Mouse (Mus musculus) stomach, embryonic 16.5 days (tissue): ENCODE results near the gene Socs3. TPM values are rescaled to one million over a fixed set of nuclear protein-coding genes. Genes with fewer than 3 reads are reported as not detected.

Source experiments
- ATAC-seq: fragments of 200-750 bp; cut with Nextera tagmentation; 2 replicates; pipeline ENCODE4 v1.8.0; 2017; ENCODE audit warnings: moderate number of reproducible peaks, moderate TSS enrichment; ENCODE audit not compliant: insufficient read depth, low FRiP score
- H3K27ac ChIP-seq: fragments of 300-500 bp; sonication (generic); 2 replicates; pipeline ENCODE4 v1.5.1; 2014; ENCODE audit warnings: low read length
- H3K27me3 ChIP-seq: fragments of 300-500 bp; sonication (generic); 2 replicates; pipeline ENCODE4 v1.6.1; 2014; ENCODE audit warnings: low read length, control low read depth, mixed read lengths; ENCODE audit not compliant: control insufficient read depth, insufficient read depth
- H3K36me3 ChIP-seq: fragments of 300-500 bp; sonication (generic); 2 replicates; pipeline ENCODE4 v1.6.1; 2014; ENCODE audit warnings: low read length; ENCODE audit not compliant: control insufficient read depth, insufficient read depth
- H3K4me1 ChIP-seq: fragments of 300-500 bp; sonication (generic); 2 replicates; pipeline ENCODE4 v1.6.1; 2014; ENCODE audit warnings: low read length, control low read depth, mixed read lengths; ENCODE audit not compliant: control insufficient read depth, insufficient read depth
- H3K4me2 ChIP-seq: fragments of 300-500 bp; sonication (generic); 2 replicates; pipeline ENCODE4 v1.6.1; 2014; ENCODE audit warnings: low read depth, low read length, mixed read lengths
- H3K4me3 ChIP-seq: fragments of 300-500 bp; sonication (generic); replicated peaks from 2 replicates; pipeline ENCODE4 v1.5.1; 2014; ENCODE audit warnings: mild to moderate bottlenecking, low read length
- H3K9ac ChIP-seq: fragments of 300-500 bp; sonication (generic); 2 replicates; pipeline ENCODE4 v1.6.1; 2014; ENCODE audit warnings: low read length
- H3K9me3 ChIP-seq: fragments of 300-500 bp; sonication (generic); replicated peaks from 2 replicates; pipeline ENCODE4 v1.6.1; 2016; ENCODE audit warnings: low read length, control low read depth; ENCODE audit not compliant: control insufficient read depth
- whole genome bisulfite sequencing: fragments of 180-500 bp; shearing (Covaris S2); extraction: QIAGEN DNeasy Blood & Tissue Kit; methylation state at CpG from one replicate; pipeline ENCODE4 v1.1.7; 2014; 5-methylcytosine and 5-hydroxymethylcytosine counted together
- polyA plus RNA-seq: library from polyadenylated mRNA; unstranded; fragments of >200 nt; fragmentation: Nextera tagmentation; extraction: Ambion mirVana; gene quantifications from 2 replicates; pipeline ENCODE4 v1.2.1, GENCODE M21; 2015

Socs3 gene
- polyA plus RNA-seq, 1 experiment from 2014 or later = 17.4 TPM

DNA sequence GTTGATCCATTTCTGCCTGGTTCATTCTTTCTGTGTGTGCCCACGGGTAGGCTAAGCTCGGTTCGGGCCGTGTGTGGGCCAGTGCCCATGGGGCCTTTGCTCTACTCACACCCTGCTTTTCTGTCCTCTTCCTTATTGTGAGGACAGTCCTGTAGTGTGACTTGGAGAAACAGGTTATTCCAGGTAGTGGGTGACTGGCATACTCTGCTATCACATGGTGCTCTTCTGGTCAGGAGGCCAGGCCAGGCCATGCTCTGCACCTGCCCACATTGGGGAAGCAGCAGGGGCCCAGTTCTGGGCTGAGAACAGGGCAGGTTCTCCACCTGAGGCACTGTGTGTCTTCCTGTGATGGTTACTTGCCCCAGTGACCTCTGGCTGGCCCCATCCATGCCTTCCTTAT lies 28.5 kb upstream of the Socs3 start:
- no peaks in the 10 kb centered on the region for H3K9me3 ChIP-seq
- peak overlapping the region; percentile 82 for H3K27ac ChIP-seq
- H3K4me3 ChIP-seq = no peak overlapping the region
- WGBS = 80% methylated on average over 4 of the region's 4 CpGs
- no peak overlapping the region for H3K4me2 ChIP-seq
- H3K36me3 ChIP-seq = peaks cover 10% of the 10 kb centered on the region
- no peaks in the 10 kb centered on the region for H3K27me3 ChIP-seq
- H3K4me1 ChIP-seq = peaks cover 41% of the 10 kb centered on the region
- ATAC-seq = no peak; the same call in 1 of the 2 replicates
- 0 out of 2 replicates have a peak overlapping the region, but pooled peaks have one; percentile 9 for H3K9ac ChIP-seq

DNA sequence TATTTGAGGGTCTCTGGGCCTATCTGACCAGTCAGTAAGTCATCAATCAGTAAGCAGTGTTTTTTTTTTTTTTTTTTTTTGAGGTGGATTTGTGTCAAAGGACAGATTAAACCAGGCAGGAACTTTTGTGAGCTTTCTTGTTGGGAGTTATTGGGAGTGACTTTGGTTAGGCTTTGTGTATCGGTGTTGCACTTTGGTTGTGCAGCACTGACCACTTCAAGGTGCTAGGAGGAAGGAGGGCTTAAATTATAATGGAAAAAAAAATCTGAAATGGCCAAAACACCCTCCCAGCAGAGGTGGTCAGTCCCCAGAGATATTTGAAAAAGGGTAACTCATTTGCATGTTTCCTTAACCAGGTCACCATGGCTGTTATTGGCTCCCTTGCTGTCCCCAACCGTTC lies 27.2 kb upstream of the Socs3 start:
- Histone ChIP-seq H3K4me3 (no peak overlapping the region), H3K9me3 (no peaks in the 10 kb centered on the region), H3K36me3 (peaks cover 5% of the 10 kb centered on the region; the same call in 1 of the 2 replicates), H3K9ac (no peak overlapping the region), H3K27me3 (no peaks in the 10 kb centered on the region), H3K27ac (no peak overlapping the region), H3K4me2 (no peak overlapping the region), H3K4me1 (peaks cover 53% of the 10 kb centered on the region)
- WGBS = 89% methylated on average over 2 of the region's 2 CpGs
- ATAC-seq = no peak

DNA sequence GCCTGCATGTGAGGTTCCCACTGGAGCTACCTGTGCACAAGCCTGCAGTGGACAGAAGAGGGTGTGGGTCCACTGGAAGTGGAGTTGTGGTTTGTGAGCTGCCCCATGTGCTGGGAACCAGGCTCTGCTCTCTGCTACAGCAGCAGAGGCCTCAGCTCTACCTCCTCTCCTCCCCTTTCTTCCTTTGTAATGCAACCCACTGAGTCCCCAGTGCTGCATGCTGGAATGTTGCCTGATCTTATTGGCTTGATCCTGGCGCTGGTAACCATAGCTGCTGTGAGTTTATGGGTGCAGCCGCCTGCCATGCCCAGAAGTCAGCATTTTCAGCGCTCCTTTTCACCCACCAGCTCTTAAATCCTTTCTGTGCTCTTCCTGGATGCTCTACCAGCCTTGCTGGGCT lies 26.2 kb upstream of the Socs3 start:
- Histone ChIP-seq H3K4me1 (peaks cover 63% of the 10 kb centered on the region), H3K9me3 (no peaks in the 10 kb centered on the region), H3K4me2 (no peak overlapping the region), H3K36me3 (no peaks in the 10 kb centered on the region), H3K27ac (peak overlapping the region; percentile 41; the same call in 1 of the 2 replicates), H3K4me3 (no peak overlapping the region), H3K9ac (no peak overlapping the region), H3K27me3 (no peaks in the 10 kb centered on the region)
- WGBS = 65% methylated on average over 3 of the region's 3 CpGs
- ATAC-seq = no peak

DNA sequence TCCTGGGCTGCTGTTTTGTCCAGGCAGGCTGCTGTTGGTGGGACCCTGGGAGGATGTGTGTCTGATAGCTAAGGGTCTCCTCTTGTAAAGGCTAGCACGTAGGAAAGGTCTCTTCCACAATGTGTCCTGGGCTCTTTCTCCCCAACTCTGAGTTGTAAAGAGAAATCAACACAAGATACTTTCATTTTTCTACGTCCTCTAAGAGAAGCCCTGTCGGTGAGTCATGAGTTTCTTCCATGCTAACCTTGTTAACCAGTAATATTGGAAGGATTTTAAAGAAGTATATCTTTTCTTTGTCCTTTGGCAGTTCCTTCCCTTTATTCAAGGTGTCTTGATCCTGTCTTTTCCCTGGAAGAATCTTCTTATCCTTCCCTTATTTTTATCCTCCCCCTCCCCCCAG lies 25.8 kb upstream of the Socs3 start:
- H3K9me3 ChIP-seq = no peaks in the 10 kb centered on the region
- H3K4me3 ChIP-seq = no peak overlapping the region
- no peaks in the 10 kb centered on the region for H3K36me3 ChIP-seq
- H3K27me3 ChIP-seq = no peaks in the 10 kb centered on the region
- no peak overlapping the region for H3K4me2 ChIP-seq
- H3K4me1 ChIP-seq = peaks cover 63% of the 10 kb centered on the region
- ATAC-seq = no peak
- H3K9ac ChIP-seq = peak overlapping the region; percentile 53; the same call in 1 of the 2 replicates
- WGBS = 59% methylated on average over 3 of the region's 3 CpGs
- H3K27ac ChIP-seq = peak overlapping the region; percentile 90

DNA sequence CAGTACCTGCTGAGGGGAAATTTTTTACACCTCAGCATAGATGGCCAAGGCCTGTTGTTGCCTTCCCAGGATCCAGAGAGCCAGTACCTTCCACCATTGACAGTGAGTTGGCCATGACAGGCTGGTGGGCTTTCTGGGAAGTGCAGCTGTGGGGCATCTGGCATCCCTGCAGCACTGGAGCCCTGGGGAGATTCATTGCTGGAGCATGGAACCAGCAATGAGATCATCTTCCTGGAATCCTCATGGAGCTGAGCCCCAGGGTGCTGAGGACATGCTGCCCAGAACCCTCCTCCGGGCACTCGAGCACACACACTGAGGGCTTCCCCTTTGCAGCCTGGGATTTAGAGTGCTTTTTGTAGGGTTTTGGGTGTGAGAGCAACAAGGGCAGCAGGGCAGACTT lies 25.4 kb upstream of the Socs3 start:
- H3K36me3 ChIP-seq = no peaks in the 10 kb centered on the region

DNA sequence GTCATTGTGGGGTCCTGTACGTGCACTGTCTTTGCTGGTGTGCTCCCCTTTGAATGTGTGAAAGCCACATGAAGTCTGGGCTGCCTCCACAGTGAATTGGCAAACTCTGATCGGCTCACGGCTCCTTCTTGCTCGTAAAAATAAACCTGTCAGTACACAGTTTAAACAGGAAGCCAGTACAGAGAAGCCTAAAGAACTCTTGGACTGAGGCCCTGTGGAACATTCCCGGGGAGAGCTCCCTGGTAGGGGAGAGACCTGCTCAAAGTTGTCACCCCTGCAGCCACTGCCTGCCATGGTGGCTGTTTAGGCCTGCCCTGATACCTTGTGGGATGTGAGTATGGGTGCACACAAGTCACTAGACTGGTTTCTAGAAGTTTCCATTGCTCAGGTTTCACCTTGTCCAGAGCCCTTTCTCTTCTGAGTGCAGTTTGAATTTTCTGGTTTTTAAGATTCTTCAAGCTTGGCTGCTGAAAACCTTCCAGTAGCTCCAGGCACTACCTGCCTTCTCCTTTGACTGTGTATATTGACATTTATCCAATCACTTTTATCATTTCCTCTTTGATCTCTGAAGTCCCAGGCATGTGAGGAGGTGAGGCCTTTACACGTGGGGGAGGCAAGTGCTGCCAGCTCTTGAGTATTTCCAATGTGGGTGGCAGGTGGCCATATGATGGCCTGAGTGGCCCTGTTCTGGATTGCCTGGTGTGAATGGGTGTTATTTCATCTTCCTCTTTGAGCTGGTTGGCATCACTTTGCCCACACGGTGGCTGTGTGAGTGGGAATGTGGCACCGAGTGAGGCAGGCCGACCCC lies 24.6 kb upstream of the Socs3 start:
- peak overlapping the region; percentile 63 for H3K9ac ChIP-seq
- H3K4me1 ChIP-seq = peaks cover 62% of the 10 kb centered on the region
- H3K9me3 ChIP-seq = no peaks in the 10 kb centered on the region
- H3K27me3 ChIP-seq = no peaks in the 10 kb centered on the region
- no peaks in the 10 kb centered on the region for H3K36me3 ChIP-seq
- peak; percentile 65; the same call in 1 of the 2 replicates for ATAC-seq
- H3K4me3 ChIP-seq = no peak overlapping the region
- no peak overlapping the region; the same call in 1 of the 2 replicates for H3K4me2 ChIP-seq
- WGBS = 44% methylated on average over 9 of the region's 9 CpGs
- peak overlapping the region; percentile 90 for H3K27ac ChIP-seq

More for the DNA sequence above, 25.4 kb upstream of the Socs3 start:
- peaks cover 63% of the 10 kb centered on the region for H3K4me1 ChIP-seq
- no peaks in the 10 kb centered on the region for H3K9me3 ChIP-seq
- no peak overlapping the region for H3K4me3 ChIP-seq
- no peak overlapping the region for H3K4me2 ChIP-seq
- no peaks in the 10 kb centered on the region for H3K27me3 ChIP-seq
- peak overlapping the region; percentile 53; the same call in 1 of the 2 replicates for H3K9ac ChIP-seq
- peak overlapping the region; percentile 90 for H3K27ac ChIP-seq
- ATAC-seq = no peak
- 70% methylated on average over 2 of the region's 2 CpGs for WGBS

DNA sequence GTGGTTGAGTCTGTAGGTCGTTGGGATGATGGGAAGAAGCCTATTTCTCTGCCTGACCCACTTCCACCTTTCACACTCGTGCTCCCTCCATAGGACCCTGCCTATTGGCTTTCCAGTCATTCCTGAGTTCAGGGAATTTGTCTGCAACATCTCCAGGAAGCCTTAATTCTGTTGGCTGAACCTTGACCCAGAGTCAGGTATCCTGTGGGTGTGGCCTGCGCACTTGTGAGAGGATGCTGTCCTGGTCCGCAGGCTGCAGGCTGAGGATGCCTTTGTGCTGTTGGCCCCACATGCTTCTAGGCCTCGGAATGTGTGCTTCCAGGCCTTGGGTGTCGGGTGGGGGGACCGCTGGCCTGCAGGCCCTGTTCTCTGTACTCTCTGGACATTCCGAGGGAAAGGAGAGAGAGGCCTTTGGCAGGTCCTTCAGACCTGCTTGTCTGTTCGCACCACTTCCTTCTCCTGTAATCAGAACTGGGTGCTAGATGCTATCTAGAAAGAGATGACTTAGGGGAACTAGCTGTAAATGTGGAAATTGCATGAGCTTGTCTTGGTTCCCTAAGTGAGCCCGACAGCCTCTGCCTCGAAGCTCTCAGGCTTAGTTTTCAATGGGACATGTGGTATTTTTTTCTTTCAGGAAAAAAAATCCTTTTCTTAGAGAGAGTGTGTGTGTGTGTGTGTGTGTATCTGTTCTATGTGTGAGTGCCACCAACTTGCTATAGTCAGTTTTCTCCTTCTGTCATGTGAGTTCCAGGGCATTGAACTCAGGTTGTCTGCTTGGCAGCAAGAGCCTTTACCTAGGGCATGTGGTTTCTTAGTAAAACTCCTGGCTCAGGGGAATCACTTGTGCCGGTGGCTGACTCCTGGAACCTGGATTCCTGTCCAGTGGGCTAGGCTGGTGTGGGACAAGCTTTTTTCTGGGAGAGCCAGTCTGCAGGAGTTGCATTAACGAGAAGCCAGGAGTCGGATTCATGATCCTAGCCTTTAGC lies 23.6 kb upstream of the Socs3 start:
- Histone ChIP-seq H3K27ac (peak overlapping the region; percentile 90), H3K27me3 (no peaks in the 10 kb centered on the region), H3K9ac (peak overlapping the region; percentile 63), H3K4me1 (peaks cover 53% of the 10 kb centered on the region), H3K36me3 (no peaks in the 10 kb centered on the region), H3K4me3 (no peak overlapping the region), H3K4me2 (no peak overlapping the region; the same call in 1 of the 2 replicates), H3K9me3 (no peaks in the 10 kb centered on the region)
- ATAC-seq = no peak
- 67% methylated on average over 14 of the region's 14 CpGs for WGBS

DNA sequence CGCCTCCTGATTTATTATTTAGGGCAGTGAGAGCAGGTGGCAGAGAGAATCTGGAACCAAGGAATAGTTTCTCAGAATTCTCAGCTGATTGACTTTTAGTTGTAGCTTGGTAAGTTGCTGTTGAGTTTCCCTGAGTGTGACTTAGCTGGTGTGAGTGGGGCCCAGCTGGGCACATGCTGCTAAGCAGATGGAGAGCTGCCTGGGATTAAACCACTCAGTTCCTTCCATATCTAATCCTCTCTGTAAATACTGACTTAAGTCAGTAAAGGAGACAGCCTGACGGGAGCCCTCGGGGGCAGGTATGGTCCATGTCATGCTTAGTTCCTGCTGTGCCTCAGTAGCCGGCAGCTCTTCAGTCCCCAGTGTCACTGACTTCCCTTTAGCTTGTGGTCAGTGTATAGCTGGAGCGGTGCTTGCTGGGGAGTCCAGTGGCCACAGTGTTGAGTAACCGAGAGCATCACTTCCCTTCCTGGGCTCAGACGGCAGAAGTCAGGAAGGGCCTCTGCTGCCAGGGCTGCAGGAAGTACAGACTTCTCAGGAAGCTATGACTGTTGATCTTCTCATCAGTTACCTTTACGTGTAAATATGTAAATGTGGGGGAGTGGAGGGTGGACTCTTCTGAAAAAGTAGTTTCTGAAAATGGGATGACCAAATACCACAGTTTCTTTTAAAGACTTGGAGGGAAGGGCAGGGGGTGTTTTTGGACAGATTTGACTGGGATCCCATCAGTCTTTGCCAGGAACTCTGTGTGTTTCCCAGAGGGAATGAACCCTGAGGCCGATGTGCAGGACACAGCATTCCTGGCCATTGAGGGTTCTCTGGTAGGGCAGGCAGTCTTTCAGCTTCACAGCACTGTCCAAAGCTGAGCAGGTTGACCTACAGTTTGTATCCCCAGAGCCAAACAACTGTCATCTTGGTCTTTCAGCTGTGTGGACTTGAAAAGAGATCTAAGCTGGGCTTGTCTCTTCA lies 21.9 kb upstream of the Socs3 start:
- ATAC-seq = no peak

More for the DNA sequence above, 21.9 kb upstream of the Socs3 start:
- H3K27me3 ChIP-seq = no peaks in the 10 kb centered on the region
- H3K4me3 ChIP-seq = no peak overlapping the region
- peaks cover 61% of the 10 kb centered on the region for H3K4me1 ChIP-seq
- peak overlapping the region; percentile 27; the same call in 1 of the 2 replicates for H3K9ac ChIP-seq
- H3K36me3 ChIP-seq = no peaks in the 10 kb centered on the region
- H3K9me3 ChIP-seq = no peaks in the 10 kb centered on the region
- H3K4me2 ChIP-seq = no peak overlapping the region
- 43% methylated on average over 9 of the region's 9 CpGs for WGBS
- peak overlapping the region; percentile 53 for H3K27ac ChIP-seq
